Mouse (Mus musculus): Measurements from ENCODE around the gene Vti1a.

DNA sequence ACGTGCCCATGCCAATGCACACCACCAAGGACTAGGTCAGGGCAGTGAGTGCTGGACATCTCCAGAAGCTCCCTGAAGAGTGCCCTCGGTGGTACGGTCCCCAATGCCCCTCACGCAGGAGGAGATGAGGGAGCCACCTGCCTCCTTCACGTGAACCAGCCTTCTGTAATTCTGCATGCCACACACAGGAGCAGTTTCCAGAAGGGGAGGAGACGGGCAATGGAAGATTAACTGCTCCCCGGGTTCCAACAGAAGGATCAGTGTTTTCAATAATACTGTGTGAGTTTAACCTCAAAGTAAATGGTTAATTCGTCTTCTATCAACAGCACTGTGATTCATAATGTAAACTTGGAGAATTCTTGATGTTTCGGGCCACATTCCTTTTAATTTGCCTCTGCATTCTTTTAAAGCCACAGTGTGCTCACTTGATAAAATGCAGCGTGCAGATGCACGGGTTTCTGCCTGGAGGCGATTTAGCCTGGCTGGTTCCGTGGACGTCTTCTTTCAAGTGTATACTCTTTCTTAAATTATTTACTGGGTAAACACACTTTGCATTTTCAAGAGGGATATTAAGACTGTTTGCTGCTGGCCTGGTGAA, 304.4 kb downstream of the Vti1a start:
- TF ChIP-seq CTCF (IDR thresholded peaks at IDR 0.05; ENCODE audit: low read depth) = no peak
- no peak for TF ChIP-seq EP300 (IDR thresholded peaks at IDR 0.05; ENCODE audit: low read depth)
